Mouse (Mus musculus): Measurements from ENCODE around the gene Rhox3g. TPM values are rescaled to one million over a fixed set of nuclear protein-coding genes. Genes with fewer than 3 reads are reported as not detected.
"Not testable (repeated sequence)": the region's sequence is repeated elsewhere in the genome, so short reads cannot be mapped to it uniquely, and the experiment has no call there.

The Rhox3g gene
- not detected in 2 replicates for polyA plus RNA-seq (2012; rRNA removed)

- not testable (repeated sequence) for H3K27ac ChIP-seq (ENCODE audit: insufficient read depth, low read length); H3K4me3 ChIP-seq (ENCODE audit: insufficient read depth, low read length); H3K4me1 ChIP-seq (ENCODE audit: control insufficient read depth, insufficient read depth, low read length)
These were observed at the start of gene Rhox3g for GRCm38 (mm10) chrX:37628512-37628911. Gene Rhox3g, minus strand, starts transcription at chrX:37628612.

GRCm38 (mm10) chrX:37673177-37673576, 44.8 kb upstream of the Rhox3g start, which contains the start of gene Rhox2h:
Gene Rhox2h, minus strand, starts transcription at chrX:37673277.
- H3K4me3 ChIP-seq (ENCODE audit: insufficient read depth, low read length); H3K4me1 ChIP-seq (ENCODE audit: control insufficient read depth, insufficient read depth, low read length); H3K27ac ChIP-seq (ENCODE audit: insufficient read depth, low read length): not testable (repeated sequence)

GRCm38 (mm10) chrX:37668664-37669063, 40.3 kb upstream of the Rhox3g start, which contains the start of gene Rhox3h:
Gene Rhox3h, minus strand, starts transcription at chrX:37668764.
- H3K27ac ChIP-seq (ENCODE audit: insufficient read depth, low read length); H3K4me3 ChIP-seq (ENCODE audit: insufficient read depth, low read length); H3K4me1 ChIP-seq (ENCODE audit: control insufficient read depth, insufficient read depth, low read length): not testable (repeated sequence)

GRCm38 (mm10) chrX:37651227-37651626, 22.8 kb upstream of the Rhox3g start, which contains the start of gene Rhox4g:
Gene Rhox4g, minus strand, starts transcription at chrX:37651327.
- not testable (repeated sequence) for H3K4me3 ChIP-seq (ENCODE audit: insufficient read depth, low read length); H3K4me1 ChIP-seq (ENCODE audit: control insufficient read depth, insufficient read depth, low read length); H3K27ac ChIP-seq (ENCODE audit: insufficient read depth, low read length)

GRCm38 (mm10) chrX:37643370-37643769, 15.0 kb upstream of the Rhox3g start, which contains the start of gene Rhox2g:
Gene Rhox2g, minus strand, starts transcription at chrX:37643470.
- H3K4me3 ChIP-seq (ENCODE audit: insufficient read depth, low read length), result not testable (repeated sequence)

GRCm38 (mm10) chrX:37607604-37608003, 20.8 kb downstream of the Rhox3g start, which contains the start of gene Rhox4f:
Gene Rhox4f, minus strand, starts transcription at chrX:37607704.
- not testable (repeated sequence) for H3K4me1 ChIP-seq (ENCODE audit: control insufficient read depth, insufficient read depth, low read length); H3K27ac ChIP-seq (ENCODE audit: insufficient read depth, low read length); H3K4me3 ChIP-seq (ENCODE audit: insufficient read depth, low read length)

More at GRCm38 (mm10) chrX:37643370-37643769, 15.0 kb upstream of the Rhox3g start, which contains the start of gene Rhox2g:
- H3K27ac ChIP-seq (ENCODE audit: insufficient read depth, low read length); H3K4me1 ChIP-seq (ENCODE audit: control insufficient read depth, insufficient read depth, low read length): not testable (repeated sequence)

GRCm38 (mm10) chrX:37580692-37581091, 47.7 kb downstream of the Rhox3g start, which contains the start of gene Rhox3f:
Gene Rhox3f, plus strand, starts transcription at chrX:37580992.
- not testable (repeated sequence) for H3K27ac ChIP-seq (ENCODE audit: insufficient read depth, low read length); H3K4me3 ChIP-seq (ENCODE audit: insufficient read depth, low read length); H3K4me1 ChIP-seq (ENCODE audit: control insufficient read depth, insufficient read depth, low read length)

Other genes starting within 250 kb of the Rhox3g start
- gene Rhox3a2, start 248.6 kb downstream of the Rhox3g start, polyA plus RNA-seq (2012; rRNA removed), result not detected in 2 replicates
- gene Rhox4a2, start 237.8 kb downstream of the Rhox3g start, polyA plus RNA-seq (2012; rRNA removed), result not detected in 2 replicates
- not detected in 2 replicates for gene Rhox2b, start 216.5 kb downstream of the Rhox3g start, polyA plus RNA-seq (2012; rRNA removed)
- gene Rhox4b, start 196.1 kb downstream of the Rhox3g start, polyA plus RNA-seq (2012; rRNA removed), result not detected in 2 replicates
- gene Rhox2c, start 174.9 kb downstream of the Rhox3g start, polyA plus RNA-seq (2012; rRNA removed), result not detected in 2 replicates
- gene Rhox3c, start 170.0 kb downstream of the Rhox3g start, polyA plus RNA-seq (2012; rRNA removed), result not detected in 2 replicates
- not detected in 2 replicates for gene Rhox4c, start 148.3 kb downstream of the Rhox3g start, polyA plus RNA-seq (2012; rRNA removed)
- gene Rhox2d, start 135.2 kb downstream of the Rhox3g start, polyA plus RNA-seq (2012; rRNA removed), result not detected in 2 replicates
- not detected in 2 replicates for gene Rhox4d, start 114.3 kb downstream of the Rhox3g start, polyA plus RNA-seq (2012; rRNA removed)
- not detected in 2 replicates for gene Rhox2e, start 98.2 kb downstream of the Rhox3g start, polyA plus RNA-seq (2012; rRNA removed)
- not detected in 2 replicates for gene Rhox3e, start 86.6 kb downstream of the Rhox3g start, polyA plus RNA-seq (2012; rRNA removed)
- gene Rhox4e, start 71.2 kb downstream of the Rhox3g start, polyA plus RNA-seq (2012; rRNA removed), result not detected in 2 replicates
- not detected in 2 replicates for gene Rhox2f, start 57.2 kb downstream of the Rhox3g start, polyA plus RNA-seq (2012; rRNA removed)
- not detected in 2 replicates for gene Rhox3f, start 47.6 kb downstream of the Rhox3g start, polyA plus RNA-seq (2012; rRNA removed)
- gene Rhox4f, start 20.9 kb downstream of the Rhox3g start, polyA plus RNA-seq (2012; rRNA removed), result not detected in 2 replicates
- gene Rhox2g, start 14.9 kb upstream of the Rhox3g start, polyA plus RNA-seq (2012; rRNA removed), result not detected in 2 replicates
- not detected in 2 replicates for gene Rhox4g, start 22.7 kb upstream of the Rhox3g start, polyA plus RNA-seq (2012; rRNA removed)
- gene Rhox3h, start 40.2 kb upstream of the Rhox3g start, polyA plus RNA-seq (2012; rRNA removed), result not detected in 2 replicates
- gene Rhox2h, start 44.7 kb upstream of the Rhox3g start, polyA plus RNA-seq (2012; rRNA removed), result not detected in 2 replicates
- gene Rhox5, start 176.2 kb upstream of the Rhox3g start, polyA plus RNA-seq (2012; rRNA removed), result not detected in 2 replicates
- gene Rhox6, start 198.3 kb upstream of the Rhox3g start, polyA plus RNA-seq (2012; rRNA removed), result 0.09 TPM in 1 of 2 replicates, not detected in the other
- gene Rhox7a, start 203.1 kb upstream of the Rhox3g start, polyA plus RNA-seq (2012; rRNA removed), result not detected in 2 replicates

Measured in cortical plate, adult 2 months (tissue).